Comparison of ENCODE assay signal across 19 mouse cellular contexts in genomic region chr12:9655794-9656193, GRCm38 (mm10).
DNase-seq lines count a peak whose midpoint lies in the region; ATAC-seq and TF ChIP-seq lines count a peak whose summit lies in the region.
"Had no signal": no experiment of that assay in that cellular context is flagged by ENCODE, and none has a peak within 500 bp of the region (broad histone marks: within the 10 kb centered on the region; RNA-seq: fewer than 3 reads in every experiment).

No protein-coding gene starts in this region.

- no peak overlapping the region for H3K9ac ChIP-seq in lung, embryonic 14.5 days
- H3K9ac ChIP-seq in embryonic facial prominence, embryonic 11.5 days (replicated peaks; ENCODE audit: low read length), result no peak overlapping the region
- H3K9ac ChIP-seq: embryonic facial prominence, embryonic 12.5 days; forebrain, embryonic 15.5 days; heart, embryonic 12.5 days; hindbrain, embryonic 15.5 days; intestine, embryonic 15.5 days had no signal

- DNase-seq in lung, embryonic 14.5 days, result peak; percentile 7
- no peak for DNase-seq in lung, postnatal 4 days
- peak; percentile 71 for DNase-seq in NIH3T3 (ENCODE audit: low read depth)
- DNase-seq in embryo, embryonic 10.5 days (ENCODE audit: low spot score), result peak; percentile 9
- DNase-seq in embryonic facial prominence, embryonic 11.5 days (ENCODE audit: low spot score), result peak; percentile 11
- DNase-seq: adrenal gland, adult 2 months; adrenal gland, postnatal 36 days; cerebellum, adult 2 months; cerebellum, postnatal 10 days; gastrocnemius, postnatal 36 days; heart, adult 2 months had no signal

- H3K4me2 ChIP-seq in lung, embryonic 14.5 days, result no peak overlapping the region
- H3K4me2 ChIP-seq in embryonic facial prominence, embryonic 11.5 days (ENCODE audit: low read depth, low read length), result no peak overlapping the region
- H3K4me2 ChIP-seq: embryonic facial prominence, embryonic 12.5 days; forebrain, embryonic 15.5 days; heart, embryonic 12.5 days; hindbrain, embryonic 15.5 days; intestine, embryonic 15.5 days had no signal

- H3K4me1 ChIP-seq in lung, embryonic 14.5 days (ENCODE audit: insufficient read depth), result peaks cover 15% of the 10 kb centered on the region; the same call in 1 of the 2 replicates
- H3K4me1 ChIP-seq in embryonic facial prominence, embryonic 11.5 days (ENCODE audit: control insufficient read depth, insufficient read depth, low read length), result no peaks in the 10 kb centered on the region
- H3K4me1 ChIP-seq: forebrain, embryonic 15.5 days; hindbrain, embryonic 15.5 days; intestine, embryonic 15.5 days had no signal

- H3K9me3 ChIP-seq in lung, embryonic 14.5 days (ENCODE audit: low read depth, low read length), result no peaks in the 10 kb centered on the region
- H3K9me3 ChIP-seq in embryonic facial prominence, embryonic 11.5 days (replicated peaks; ENCODE audit: control insufficient read depth, low read length), result no peaks in the 10 kb centered on the region
- H3K9me3 ChIP-seq: embryonic facial prominence, embryonic 12.5 days; forebrain, embryonic 15.5 days; heart, embryonic 12.5 days; hindbrain, embryonic 15.5 days; intestine, embryonic 15.5 days had no signal

- WGBS in lung, embryonic 14.5 days, result 21% methylated on average over 1 of the region's 1 CpGs
- WGBS in embryonic facial prominence, embryonic 11.5 days, result 14% methylated on average over 1 of the region's 1 CpGs

- no peak overlapping the region for H3K4me3 ChIP-seq in lung, embryonic 14.5 days (ENCODE audit: low read depth, low read length)
- H3K4me3 ChIP-seq in embryonic facial prominence, embryonic 11.5 days (ENCODE audit: low read depth, low read length), result no peak overlapping the region
- H3K4me3 ChIP-seq: embryonic facial prominence, embryonic 12.5 days; forebrain, embryonic 15.5 days; heart, adult 2 months; heart, embryonic 12.5 days; hindbrain, embryonic 15.5 days; intestine, embryonic 15.5 days had no signal

- H3K27me3 ChIP-seq in lung, embryonic 14.5 days (ENCODE audit: insufficient read depth, low read length), result no peaks in the 10 kb centered on the region
- H3K27me3 ChIP-seq in embryonic facial prominence, embryonic 11.5 days (ENCODE audit: control insufficient read depth, insufficient read depth, low read length), result no peaks in the 10 kb centered on the region
- H3K27me3 ChIP-seq: CH12.LX; embryonic facial prominence, embryonic 12.5 days; forebrain, embryonic 15.5 days; heart, embryonic 12.5 days; hindbrain, embryonic 15.5 days; intestine, embryonic 15.5 days had no signal

- no peak overlapping the region for H3K27ac ChIP-seq in lung, embryonic 14.5 days (ENCODE audit: low read depth)
- H3K27ac ChIP-seq in embryonic facial prominence, embryonic 11.5 days (replicated peaks; ENCODE audit: low read depth, low read length), result no peak overlapping the region
- H3K27ac ChIP-seq: embryonic facial prominence, embryonic 12.5 days; forebrain, embryonic 15.5 days; heart, adult 2 months; hindbrain, embryonic 15.5 days; intestine, embryonic 15.5 days had no signal

- TF ChIP-seq CTCF in lung, embryonic 14.5 days (IDR thresholded peaks at IDR 0.05; ENCODE audit: low read depth), result no peak

- ATAC-seq in lung, embryonic 14.5 days (ENCODE audit: insufficient read depth), result no peak
- no peak for ATAC-seq in embryonic facial prominence, embryonic 11.5 days (replicated peaks; ENCODE audit: insufficient number of reproducible peaks, low FRiP score, low TSS enrichment, low read depth)
- no peak for ATAC-seq in granulocyte monocyte progenitor cell, adult 5-6 weeks (replicated peaks; ENCODE audit: poor library complexity, severe bottlenecking)
- no peak for ATAC-seq in inflammation-experienced regulatory T-cells, adult 6 months
- ATAC-seq: forebrain, embryonic 15.5 days; intestine, embryonic 15.5 days had no signal

- no peaks in the 10 kb centered on the region for H3K36me3 ChIP-seq in lung, embryonic 14.5 days (ENCODE audit: insufficient read depth)
- no peaks in the 10 kb centered on the region for H3K36me3 ChIP-seq in embryonic facial prominence, embryonic 11.5 days (replicated peaks; ENCODE audit: control insufficient read depth, insufficient read depth, low read depth, low read length)
- H3K36me3 ChIP-seq: embryonic facial prominence, embryonic 12.5 days; forebrain, embryonic 15.5 days; heart, embryonic 12.5 days; hindbrain, embryonic 15.5 days; intestine, embryonic 15.5 days had no signal

Comparison
In these comparisons a context has a peak if more than half of its experiments do, and no peak if none do; other contexts are left out.
1. DNase-seq: peak in lung, embryonic 14.5 days (single experiment), NIH3T3 (single experiment), embryo, embryonic 10.5 days (single experiment) and embryonic facial prominence, embryonic 11.5 days (single experiment); none in lung, postnatal 4 days (0 of 2).